Mouse (Mus musculus) heart, embryonic 10.5 days (tissue): ENCODE results near the gene Mrpl4. TPM values are rescaled to one million over a fixed set of nuclear protein-coding genes. Genes with fewer than 3 reads are reported as not detected.

ENCODE experiments used
- DNase-seq: peaks from one replicate; pipeline ENCODE4 v3.0.0-alpha.2; 2017; ENCODE audit warnings: low spot score
- H3K27ac ChIP-seq: fragments of 300-500 bp; sonication (generic); 2 replicates; pipeline ENCODE4 v1.5.1; 2016; ENCODE audit warnings: mild to moderate bottlenecking
- H3K27me3 ChIP-seq: fragments of 300-500 bp; sonication (generic); 2 replicates; pipeline ENCODE4 v1.6.1; 2016; ENCODE audit warnings: mild to moderate bottlenecking; ENCODE audit not compliant: poor library complexity, insufficient read depth, severe bottlenecking
- H3K36me3 ChIP-seq: fragments of 300-500 bp; sonication (generic); 2 replicates; pipeline ENCODE4 v1.6.1; 2016; ENCODE audit warnings: mild to moderate bottlenecking, moderate library complexity
- H3K4me1 ChIP-seq: fragments of 300-500 bp; sonication (generic); 2 replicates; pipeline ENCODE4 v1.6.1; 2016; ENCODE audit warnings: mild to moderate bottlenecking
- H3K4me3 ChIP-seq: fragments of 300-500 bp; sonication (generic); 2 replicates; pipeline ENCODE4 v1.5.1; 2016; ENCODE audit warnings: mild to moderate bottlenecking, moderate library complexity
- H3K9me3 ChIP-seq: fragments of 300-500 bp; sonication (generic); 2 replicates; pipeline ENCODE4 v1.6.1; 2016; ENCODE audit warnings: mild to moderate bottlenecking, moderate library complexity
- WGBS: fragments of 180-500 bp; shearing (Covaris S2); methylation state at CpG from one replicate; pipeline ENCODE4 v1.1.7; 2016; 5-methylcytosine and 5-hydroxymethylcytosine counted together
- polyA plus RNA-seq: library from polyadenylated mRNA; unstranded; fragments of >200 nt; fragmentation: Nextera tagmentation; extraction: Ambion mirVana; gene quantifications from 2 replicates; pipeline ENCODE4 v1.2.1, GENCODE M21; 2016

Mrpl4 gene
- polyA plus RNA-seq, 1 experiment from 2014 or later, result 162 TPM

DNA sequence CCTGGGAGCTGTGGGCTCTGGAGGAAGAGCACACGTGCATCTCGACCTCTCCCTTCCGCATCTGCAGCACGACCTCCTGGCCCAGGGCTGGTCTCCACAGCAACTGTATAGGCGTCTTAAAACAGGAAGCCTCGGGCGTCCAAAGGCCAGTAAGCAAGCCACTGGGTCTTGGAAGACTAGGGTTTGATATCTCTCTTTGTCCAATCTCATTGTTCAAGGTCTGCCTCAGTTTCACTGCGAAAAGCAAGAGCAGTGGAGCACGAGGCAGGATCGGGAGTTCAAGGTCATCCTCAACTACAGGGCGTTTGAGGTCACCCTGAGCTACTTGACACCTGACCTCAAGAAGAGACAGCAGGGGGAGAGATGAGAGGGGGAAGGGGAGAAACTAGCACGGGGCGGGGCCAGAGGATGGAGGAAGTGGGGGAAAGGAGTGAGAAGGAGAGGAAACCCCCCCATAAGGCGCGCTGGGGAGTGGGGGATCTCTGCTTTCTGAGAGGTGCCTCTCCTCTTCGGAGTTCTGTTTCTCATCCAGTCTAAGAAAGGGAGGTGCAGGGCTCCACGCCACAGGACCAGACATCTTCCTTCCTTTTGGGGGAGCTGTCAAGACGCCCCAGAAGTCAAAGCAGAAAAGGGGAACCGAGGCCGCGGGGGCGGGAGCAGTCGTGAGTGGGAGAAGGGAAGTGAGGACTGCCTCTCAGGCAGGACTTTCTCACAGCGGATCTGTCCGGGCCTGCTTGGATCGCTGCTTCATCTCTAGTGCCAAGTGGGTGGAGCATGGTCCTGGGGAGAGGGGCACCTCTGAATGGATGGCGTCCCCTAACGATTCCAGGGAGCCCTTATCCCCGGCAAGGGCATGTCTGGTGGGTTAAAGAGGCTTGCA is 12.4 kb downstream of the Mrpl4 start:
- 1% methylated on average over 29 of the region's 29 CpGs for WGBS
- peak overlapping the region; percentile 47 for H3K27ac ChIP-seq
- DNase-seq, result no peak
- H3K9me3 ChIP-seq, result no peaks in the 10 kb centered on the region
- no peaks in the 10 kb centered on the region for H3K36me3 ChIP-seq
- H3K27me3 ChIP-seq, result peaks cover 64% of the 10 kb centered on the region
- H3K4me3 ChIP-seq, result peak overlapping the region; percentile 57
- peaks cover 27% of the 10 kb centered on the region for H3K4me1 ChIP-seq

DNA sequence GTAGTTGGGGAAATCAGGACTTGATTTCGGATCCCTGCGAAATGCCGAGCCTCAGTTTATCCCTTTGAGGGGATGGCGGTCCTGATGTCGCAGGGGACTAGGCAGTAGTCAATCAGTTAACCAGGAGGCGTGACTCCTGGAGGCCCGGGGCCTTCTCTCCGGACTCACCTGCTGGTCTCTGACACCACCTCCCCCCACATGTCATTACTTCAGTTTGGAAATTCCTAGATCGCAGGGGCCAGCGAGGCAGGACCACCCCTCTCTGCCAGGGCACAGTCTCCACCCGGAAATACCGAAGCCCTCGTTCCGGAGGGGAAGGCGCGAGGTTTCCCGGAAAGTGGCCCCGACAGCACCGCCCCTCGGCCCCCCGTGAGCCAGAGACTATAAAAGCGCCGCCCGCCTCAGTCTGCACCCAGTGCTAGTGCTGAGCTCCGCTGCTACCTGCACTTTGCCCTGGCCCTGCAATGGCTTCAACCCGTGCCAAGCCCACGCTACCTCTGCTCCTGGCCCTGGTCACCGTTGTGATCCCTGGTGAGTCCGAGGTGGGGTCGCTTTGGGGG is 13.1 kb downstream of the Mrpl4 start, which contains the start of gene Icam1:
TSS of gene Icam1 (plus strand) at position 415 of the 560 bp plus-strand sequence.
- H3K27me3 ChIP-seq, result peaks cover 64% of the 10 kb centered on the region
- H3K36me3 ChIP-seq, result no peaks in the 10 kb centered on the region
- no peaks in the 10 kb centered on the region for H3K9me3 ChIP-seq
- no peak for DNase-seq
- H3K4me3 ChIP-seq, result peak within 1 kb of the TSS; percentile 57
- peaks cover 27% of the 10 kb centered on the region for H3K4me1 ChIP-seq
- 2% methylated on average over 30 of the region's 30 CpGs for WGBS
- peak within 1 kb of the TSS; percentile 47 for H3K27ac ChIP-seq

DNA sequence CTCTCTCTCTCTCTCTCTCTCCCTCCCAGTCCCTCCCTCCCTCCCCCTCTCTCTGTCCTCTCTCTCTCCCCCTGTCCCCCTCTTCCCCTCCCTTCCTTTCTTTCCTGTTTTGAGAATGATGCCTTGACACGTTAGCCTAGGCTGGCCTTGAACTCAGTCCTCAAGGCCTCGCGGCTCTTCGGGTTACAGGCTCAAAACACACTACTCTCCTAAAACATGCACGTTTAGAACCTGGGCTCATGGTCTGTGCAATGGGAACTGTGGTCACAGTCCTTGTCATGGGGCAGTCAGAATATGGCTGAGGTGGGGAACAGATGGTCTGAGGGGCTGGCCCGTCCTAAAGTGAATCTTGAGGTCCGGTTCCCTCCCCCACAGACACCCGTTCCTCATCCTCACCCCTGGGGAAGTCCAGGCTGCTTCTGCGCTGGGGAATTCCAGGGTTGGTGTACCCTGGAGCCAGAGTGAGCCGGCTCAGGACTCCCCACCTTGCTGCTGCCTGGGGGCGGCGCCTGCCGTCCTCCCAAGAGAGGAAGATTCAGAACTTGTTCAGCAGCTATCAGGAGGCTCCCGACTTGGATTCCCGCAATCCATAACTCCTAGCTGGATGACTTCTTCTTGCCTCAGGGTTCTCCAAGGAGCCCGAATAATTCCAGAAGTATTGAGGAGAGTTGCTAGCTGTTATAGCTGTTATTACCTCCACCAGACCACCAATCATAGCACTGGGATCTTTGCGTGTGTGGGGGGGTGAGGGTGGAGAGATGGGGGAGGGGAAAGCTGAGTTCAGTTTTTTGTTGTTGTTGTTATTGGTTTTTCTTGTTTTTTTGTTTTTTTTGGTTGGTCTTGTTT is 14.0 kb downstream of the Mrpl4 start:
- 6% methylated on average over 17 of the region's 17 CpGs for WGBS
- H3K4me3 ChIP-seq, result peak overlapping the region; percentile 57
- no peak overlapping the region for H3K27ac ChIP-seq
- H3K27me3 ChIP-seq, result peaks cover 64% of the 10 kb centered on the region
- H3K9me3 ChIP-seq, result no peaks in the 10 kb centered on the region
- H3K36me3 ChIP-seq, result no peaks in the 10 kb centered on the region
- no peak for DNase-seq
- H3K4me1 ChIP-seq, result peaks cover 27% of the 10 kb centered on the region

DNA sequence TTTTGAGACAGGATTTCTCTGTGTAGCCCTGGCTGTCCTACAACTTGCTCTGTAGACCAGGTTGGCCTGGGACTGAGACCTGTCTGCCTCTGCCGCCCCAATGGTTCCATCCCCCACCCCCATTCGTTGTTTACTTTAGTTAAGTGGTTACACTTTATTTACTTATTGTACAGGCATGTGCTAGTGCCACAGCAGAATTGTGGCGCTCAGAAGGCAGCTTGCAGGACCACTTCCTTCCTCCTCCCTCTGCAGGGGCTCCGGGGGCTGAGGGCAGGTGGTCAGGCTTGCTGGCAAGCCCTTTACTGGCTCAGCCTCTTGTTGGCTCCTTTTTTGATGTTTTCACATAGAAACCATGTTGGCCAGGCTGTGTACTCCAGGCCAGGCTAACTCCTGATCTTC is 14.6 kb downstream of the Mrpl4 start:
- no peak overlapping the region for H3K27ac ChIP-seq
- peaks cover 25% of the 10 kb centered on the region for H3K4me1 ChIP-seq
- peak overlapping the region; percentile 57 for H3K4me3 ChIP-seq
- H3K27me3 ChIP-seq, result peaks cover 60% of the 10 kb centered on the region
- DNase-seq, result no peak
- WGBS, result 27% methylated on average over 4 of the region's 4 CpGs
- H3K36me3 ChIP-seq, result no peaks in the 10 kb centered on the region
- no peaks in the 10 kb centered on the region for H3K9me3 ChIP-seq

DNA sequence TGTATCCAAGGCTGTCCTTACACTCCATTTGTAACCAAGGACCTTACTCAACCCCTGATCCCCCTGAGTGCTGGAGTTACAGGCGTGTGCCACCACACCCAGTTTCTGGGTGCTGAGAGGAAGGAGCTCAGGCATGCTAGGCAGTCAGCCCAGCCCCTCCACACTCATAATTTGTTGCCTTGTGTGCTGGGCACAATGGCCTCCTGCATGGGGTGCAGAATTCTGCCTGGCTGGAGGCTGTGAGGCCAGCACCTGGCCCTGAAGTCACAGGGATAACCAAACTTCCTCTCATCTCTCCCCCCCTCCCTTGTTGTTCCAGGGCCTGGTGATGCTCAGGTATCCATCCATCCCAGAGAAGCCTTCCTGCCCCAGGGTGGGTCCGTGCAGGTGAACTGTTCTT is 16.1 kb downstream of the Mrpl4 start:
- peaks cover 58% of the 10 kb centered on the region for H3K27me3 ChIP-seq

DNA sequence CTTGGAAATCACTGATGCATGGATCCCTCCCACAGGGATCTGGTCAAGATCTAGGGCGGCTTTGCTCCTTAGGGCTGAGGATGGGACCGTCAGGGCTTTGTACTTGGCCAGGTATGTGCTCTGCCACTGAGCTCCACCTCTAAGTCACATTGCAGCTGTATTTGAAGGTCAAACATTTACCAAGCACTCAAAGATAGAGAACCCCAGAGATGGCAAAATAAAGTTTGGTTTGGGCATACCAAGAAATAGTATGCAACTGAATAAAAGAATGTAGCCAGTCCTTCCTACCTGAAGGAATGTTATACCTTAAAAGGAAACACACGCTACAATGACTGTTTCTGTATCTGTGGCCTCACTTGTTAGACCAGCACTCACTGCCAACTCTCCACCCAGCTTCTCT is 18.8 kb downstream of the Mrpl4 start:
- no peaks in the 10 kb centered on the region for H3K36me3 ChIP-seq
- no peak overlapping the region for H3K27ac ChIP-seq
- 79% methylated on average over 3 of the region's 3 CpGs for WGBS
- H3K9me3 ChIP-seq, result no peaks in the 10 kb centered on the region
- peaks cover 43% of the 10 kb centered on the region for H3K27me3 ChIP-seq
- no peak for DNase-seq
- no peak overlapping the region for H3K4me3 ChIP-seq
- peaks cover 5% of the 10 kb centered on the region; the same call in 1 of the 2 replicates for H3K4me1 ChIP-seq

More for the DNA sequence above, 16.1 kb downstream of the Mrpl4 start:
- WGBS, result 80% methylated on average over 2 of the region's 2 CpGs
- Histone ChIP-seq H3K4me1 (peaks cover 23% of the 10 kb centered on the region), H3K27ac (no peak overlapping the region), H3K9me3 (no peaks in the 10 kb centered on the region), H3K4me3 (no peak overlapping the region), H3K36me3 (no peaks in the 10 kb centered on the region)
- DNase-seq, result no peak

DNA sequence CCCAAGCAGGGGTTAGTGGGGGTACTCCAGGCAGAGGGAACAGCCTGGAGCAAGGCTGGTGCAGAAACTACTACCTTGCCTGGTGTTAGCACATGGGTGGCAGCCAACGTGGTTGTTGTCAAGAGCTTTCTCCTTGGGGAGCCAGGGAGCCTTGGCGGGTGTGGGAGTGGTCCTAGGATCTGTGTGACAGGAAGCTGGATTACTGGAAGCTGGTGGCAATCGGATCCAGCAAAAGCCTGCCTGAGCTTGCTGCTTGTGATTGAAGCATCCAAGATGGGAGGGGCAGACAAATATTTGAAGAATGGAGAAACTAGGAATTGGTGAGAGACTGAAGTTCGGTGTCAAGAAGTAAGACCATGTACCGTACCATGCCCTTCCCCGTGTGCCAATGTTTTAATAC is 19.8 kb downstream of the Mrpl4 start:
- H3K4me3 ChIP-seq, result no peak overlapping the region
- H3K36me3 ChIP-seq, result no peaks in the 10 kb centered on the region
- H3K4me1 ChIP-seq, result no peaks in the 10 kb centered on the region
- DNase-seq, result no peak
- H3K27me3 ChIP-seq, result peaks cover 43% of the 10 kb centered on the region
- H3K27ac ChIP-seq, result no peak overlapping the region
- 53% methylated on average over 6 of the region's 6 CpGs for WGBS
- no peaks in the 10 kb centered on the region for H3K9me3 ChIP-seq

DNA sequence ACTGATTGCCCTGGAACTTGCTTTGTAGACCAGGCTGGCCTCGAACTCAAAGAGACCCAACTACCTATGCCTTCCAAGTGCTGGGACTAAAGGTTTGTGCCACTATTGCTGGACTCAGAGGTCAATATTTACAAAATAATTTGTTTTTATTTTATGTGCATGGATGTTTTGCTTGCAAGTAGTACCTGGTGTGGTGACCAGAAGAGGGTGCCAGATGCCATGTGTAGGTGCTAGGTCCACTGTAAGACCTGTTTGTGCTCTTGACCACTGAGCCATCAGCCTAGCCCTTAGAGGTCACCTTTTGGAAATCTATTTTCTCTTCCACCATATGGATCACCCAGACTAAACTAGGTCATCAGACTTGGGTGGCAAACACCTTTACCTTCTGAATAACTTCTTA is 20.2 kb downstream of the Mrpl4 start:
- H3K27me3 ChIP-seq, result peaks cover 43% of the 10 kb centered on the region
- no peak overlapping the region for H3K4me3 ChIP-seq
- 80% methylated on average over 1 of the region's 1 CpGs for WGBS
- no peak for DNase-seq
- H3K36me3 ChIP-seq, result no peaks in the 10 kb centered on the region
- H3K4me1 ChIP-seq, result no peaks in the 10 kb centered on the region
- no peak overlapping the region for H3K27ac ChIP-seq
- no peaks in the 10 kb centered on the region for H3K9me3 ChIP-seq

DNA sequence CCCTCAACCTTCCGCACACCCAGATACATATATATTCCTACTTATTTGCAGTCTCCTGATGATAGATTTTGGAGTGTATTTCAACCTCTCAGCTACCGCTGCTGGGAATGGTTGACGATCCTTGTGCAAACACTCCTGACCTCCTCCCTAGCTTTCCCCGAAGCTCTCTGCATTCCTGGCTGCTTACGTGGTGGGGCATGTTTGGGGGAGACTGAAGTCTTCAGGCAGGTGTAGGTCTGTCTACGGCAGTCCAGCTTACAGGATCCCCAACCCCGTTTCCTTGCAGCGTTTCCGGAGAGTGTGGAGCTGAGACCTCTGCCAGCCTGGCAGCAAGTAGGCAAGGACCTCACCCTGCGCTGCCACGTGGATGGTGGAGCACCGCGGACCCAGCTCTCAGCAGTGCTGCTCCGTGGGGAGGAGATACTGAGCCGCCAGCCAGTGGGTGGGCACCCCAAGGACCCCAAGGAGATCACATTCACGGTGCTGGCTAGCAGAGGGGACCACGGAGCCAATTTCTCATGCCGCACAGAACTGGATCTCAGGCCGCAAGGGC is 22.8 kb downstream of the Mrpl4 start:
- peaks cover 50% of the 10 kb centered on the region for H3K27me3 ChIP-seq
- 63% methylated on average over 19 of the region's 19 CpGs for WGBS

DNA sequence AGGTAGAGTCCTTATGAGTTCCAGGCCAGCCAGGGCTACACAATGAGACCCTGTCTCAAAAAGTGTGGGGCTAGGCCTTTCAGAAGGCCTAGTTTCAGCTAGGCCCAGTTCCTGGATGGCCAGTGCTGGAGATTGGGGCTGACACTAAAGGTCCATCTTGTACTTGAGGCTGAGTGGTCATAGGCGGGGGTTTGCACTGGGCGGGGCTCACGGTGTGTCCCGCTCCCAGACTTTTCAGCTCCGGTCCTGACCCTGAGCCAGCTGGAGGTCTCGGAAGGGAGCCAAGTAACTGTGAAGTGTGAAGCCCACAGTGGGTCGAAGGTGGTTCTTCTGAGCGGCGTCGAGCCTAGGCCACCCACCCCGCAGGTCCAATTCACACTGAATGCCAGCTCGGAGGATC is 24.3 kb downstream of the Mrpl4 start:
- no peak for DNase-seq
- Histone ChIP-seq H3K4me3 (no peak overlapping the region), H3K36me3 (no peaks in the 10 kb centered on the region), H3K27me3 (peaks cover 59% of the 10 kb centered on the region), H3K9me3 (no peaks in the 10 kb centered on the region), H3K27ac (no peak overlapping the region), H3K4me1 (peaks cover 27% of the 10 kb centered on the region)
- WGBS, result 69% methylated on average over 12 of the region's 12 CpGs

More for the DNA sequence above, 22.8 kb downstream of the Mrpl4 start:
- H3K4me1 ChIP-seq, result peaks cover 13% of the 10 kb centered on the region
- no peak overlapping the region for H3K27ac ChIP-seq
- no peaks in the 10 kb centered on the region for H3K9me3 ChIP-seq
- no peak overlapping the region for H3K4me3 ChIP-seq
- no peak for DNase-seq
- H3K36me3 ChIP-seq, result no peaks in the 10 kb centered on the region

DNA sequence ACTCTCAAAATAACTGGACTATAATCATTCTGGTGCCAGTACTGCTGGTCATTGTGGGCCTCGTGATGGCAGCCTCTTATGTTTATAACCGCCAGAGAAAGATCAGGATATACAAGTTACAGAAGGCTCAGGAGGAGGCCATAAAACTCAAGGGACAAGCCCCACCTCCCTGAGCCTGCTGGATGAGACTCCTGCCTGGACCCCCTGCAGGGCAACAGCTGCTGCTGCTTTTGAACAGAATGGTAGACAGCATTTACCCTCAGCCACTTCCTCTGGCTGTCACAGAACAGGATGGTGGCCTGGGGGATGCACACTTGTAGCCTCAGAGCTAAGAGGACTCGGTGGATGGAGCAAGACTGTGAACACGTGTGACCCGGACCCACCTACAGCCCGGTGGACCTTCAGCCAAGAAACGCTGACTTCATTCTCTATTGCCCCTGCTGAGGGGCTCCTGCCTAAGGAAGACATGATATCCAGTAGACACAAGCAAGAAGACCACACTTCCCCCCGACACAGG is 25.3 kb downstream of the Mrpl4 start:
- DNase-seq, result no peak
- no peak overlapping the region for H3K4me3 ChIP-seq
- H3K27ac ChIP-seq, result no peak overlapping the region
- no peaks in the 10 kb centered on the region for H3K36me3 ChIP-seq
- no peaks in the 10 kb centered on the region for H3K9me3 ChIP-seq
- peaks cover 69% of the 10 kb centered on the region for H3K27me3 ChIP-seq
- peaks cover 37% of the 10 kb centered on the region for H3K4me1 ChIP-seq
- WGBS, result 45% methylated on average over 8 of the region's 8 CpGs

DNA sequence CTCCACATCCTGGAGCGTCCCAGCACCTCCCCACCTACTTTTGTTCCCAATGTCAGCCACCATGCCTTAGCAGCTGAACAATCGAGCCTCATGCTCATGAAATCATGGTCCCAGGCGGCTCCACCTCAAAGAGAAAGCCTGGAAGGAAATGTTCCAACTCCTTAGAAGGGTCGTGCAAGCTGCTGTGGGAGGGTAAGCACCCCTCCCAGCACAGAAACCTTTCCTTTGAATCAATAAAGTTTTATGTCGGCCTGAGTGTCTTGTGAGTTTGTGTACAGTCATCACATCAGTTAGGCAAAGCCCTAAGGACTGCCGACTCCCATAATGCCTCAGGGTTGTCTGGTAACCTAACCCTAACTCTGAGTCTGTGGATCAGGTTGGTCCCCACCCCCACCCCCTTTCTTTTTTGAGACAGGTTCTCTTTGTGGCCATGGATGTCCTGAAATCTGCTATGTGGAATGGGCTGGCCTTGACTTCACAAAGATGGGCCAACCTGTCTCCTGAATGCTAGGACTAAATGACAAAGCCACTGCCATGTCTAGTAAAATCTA is 26.1 kb downstream of the Mrpl4 start:
- DNase-seq, result no peak
- no peaks in the 10 kb centered on the region for H3K9me3 ChIP-seq
- no peaks in the 10 kb centered on the region for H3K36me3 ChIP-seq
- H3K4me3 ChIP-seq, result peak overlapping the region; percentile 66; the same call in 1 of the 2 replicates
- H3K27ac ChIP-seq, result peak overlapping the region; percentile 84; the same call in 1 of the 2 replicates
- H3K27me3 ChIP-seq, result peaks cover 77% of the 10 kb centered on the region
- H3K4me1 ChIP-seq, result peaks cover 45% of the 10 kb centered on the region
- 70% methylated on average over 6 of the region's 6 CpGs for WGBS
